In genomic region chr2:130597601-130598010, GRCm38 (mm10) we compare ENCODE assay signal across 9 mouse cellular contexts. TPM values are rescaled to one million over a fixed set of nuclear protein-coding genes. Genes with fewer than 3 reads are reported as not detected.
A peak's percentile ranks its signal among the peaks of the same experiment; 100 is the strongest.
DNase-seq lines count a peak whose midpoint lies in the region; ATAC-seq and TF ChIP-seq lines count a peak whose summit lies in the region.
"Had no signal": no experiment of that assay in that cellular context is flagged by ENCODE, and none has a peak within 500 bp of the region (broad histone marks: within the 10 kb centered on the region; RNA-seq: fewer than 3 reads in every experiment).

No protein-coding gene starts in this region.

- TF ChIP-seq POLR2A in ES-Bruce4 (IDR thresholded peaks at IDR 0.05; ENCODE audit: insufficient read depth, low read length) = no peak

- no peak overlapping the region for H3K4me2 ChIP-seq in neural tube, embryonic 14.5 days (ENCODE audit: low read depth, low read length)
- H3K4me2 ChIP-seq: limb, embryonic 13.5 days had no signal

- no peak overlapping the region for H3K9ac ChIP-seq in ES-Bruce4 (ENCODE audit: low read depth, poor library complexity, severe bottlenecking)
- no peak overlapping the region for H3K9ac ChIP-seq in neural tube, embryonic 14.5 days (replicated peaks; ENCODE audit: low read depth, low read length)
- H3K9ac ChIP-seq: limb, embryonic 13.5 days had no signal

- H3K9me3 ChIP-seq in ES-Bruce4 (replicated peaks; ENCODE audit: control insufficient read depth, insufficient read depth, low read length, poor library complexity, severe bottlenecking) = no peaks in the 10 kb centered on the region
- no peaks in the 10 kb centered on the region for H3K9me3 ChIP-seq in neural tube, embryonic 14.5 days (ENCODE audit: control insufficient read depth, low read length)
- H3K9me3 ChIP-seq: limb, embryonic 13.5 days had no signal

- no peak overlapping the region for H3K27ac ChIP-seq in ES-Bruce4 (ENCODE audit: insufficient read depth, low read length)
- no peak overlapping the region for H3K27ac ChIP-seq in neural tube, embryonic 14.5 days (ENCODE audit: low read depth, low read length)
- H3K27ac ChIP-seq: limb, embryonic 13.5 days had no signal

- no peaks in the 10 kb centered on the region for H3K27me3 ChIP-seq in ES-Bruce4 (ENCODE audit: control insufficient read depth, insufficient read depth, low read length, poor library complexity, severe bottlenecking)
- no peaks in the 10 kb centered on the region for H3K27me3 ChIP-seq in neural tube, embryonic 14.5 days (ENCODE audit: control insufficient read depth, insufficient read depth, low read length)
- H3K27me3 ChIP-seq: limb, embryonic 13.5 days had no signal

- peak; percentile 36 for ATAC-seq in activated CD4-positive, CD25-positive, alpha-beta regulatory T cell, adult 4 months
- ATAC-seq in neural tube, embryonic 14.5 days (ENCODE audit: low read depth) = peak; percentile 71; the same call in 1 of the 2 replicates

- peak; percentile 50 for TF ChIP-seq CTCF in ES-Bruce4 (IDR thresholded peaks at IDR 0.05; ENCODE audit: low read depth, low read length)

- no peak overlapping the region for H3K4me3 ChIP-seq in ES-Bruce4 (ENCODE audit: low read depth, low read length)
- no peak overlapping the region for H3K4me3 ChIP-seq in neural tube, embryonic 14.5 days (ENCODE audit: low read depth, low read length)
- H3K4me3 ChIP-seq: erythroblast, embryonic 14.5 days; limb, embryonic 13.5 days had no signal

- H3K36me3 ChIP-seq in ES-Bruce4 (ENCODE audit: control insufficient read depth, insufficient read depth, low read length, poor library complexity, severe bottlenecking) = peaks cover 11% of the 10 kb centered on the region
- H3K36me3 ChIP-seq in neural tube, embryonic 14.5 days (ENCODE audit: control insufficient read depth, insufficient read depth, low read length) = peaks cover 20% of the 10 kb centered on the region

- WGBS in neural tube, embryonic 14.5 days = 16% methylated on average over 1 of the region's 1 CpGs

- no peaks in the 10 kb centered on the region for H3K4me1 ChIP-seq in ES-Bruce4 (ENCODE audit: control insufficient read depth, insufficient read depth, low read length)
- no peaks in the 10 kb centered on the region for H3K4me1 ChIP-seq in neural tube, embryonic 14.5 days (ENCODE audit: control insufficient read depth, insufficient read depth, low read length)
- H3K4me1 ChIP-seq: limb, embryonic 13.5 days had no signal

- peak; percentile 59 for DNase-seq in layer of hippocampus, adult 11-12 months (ENCODE audit: low spot score)
- DNase-seq in layer of hippocampus, postnatal 36 days = no peak
- peak; percentile 39 to 48 for DNase-seq in kidney, postnatal 36 days
- DNase-seq in adrenal gland, postnatal 25 days = no peak

- no peak for TF ChIP-seq EP300 in ES-Bruce4 (IDR thresholded peaks at IDR 0.05; ENCODE audit: insufficient read depth, low read depth, low read length)

RNA-seq across cellular contexts. Expression of gene Avp, which starts 15.3 kb away (rescaled TPM):
- total RNA-seq in layer of hippocampus, postnatal 36 days (2021) = 1 to 10 TPM in 1 of 2 experiments, under 1 TPM in 1; 0.73 to 1.8 TPM
- polyA plus RNA-seq in ES-Bruce4 (2011; ENCODE audit: insufficient read depth, insufficient read length, low read depth, missing spikeins) = not detected in 2 replicates
- polyA plus RNA-seq in activated CD4-positive, CD25-positive, alpha-beta regulatory T cell, adult 4 months (2017; shearing (Covaris generic)) = not detected
- polyA plus RNA-seq in neural tube, embryonic 14.5 days (2014; fragmentation: Nextera tagmentation; extraction: Ambion mirVana) = 0.39 and 0.68 TPM in 2 replicates
- not detected in 2 replicates for total RNA-seq in adrenal gland, postnatal 25 days (2021)
- polyA plus RNA-seq: erythroblast, embryonic 14.5 days; limb, embryonic 13.5 days had no signal

RNA-seq across cellular contexts. Expression of gene Oxt, which starts 21.6 kb away (rescaled TPM):
- total RNA-seq in layer of hippocampus, postnatal 36 days (2021) = not detected
- polyA plus RNA-seq in ES-Bruce4 (2011; ENCODE audit: insufficient read depth, insufficient read length, low read depth, missing spikeins) = not detected in 2 replicates
- polyA plus RNA-seq in activated CD4-positive, CD25-positive, alpha-beta regulatory T cell, adult 4 months (2017; shearing (Covaris generic)) = not detected
- polyA plus RNA-seq in neural tube, embryonic 14.5 days (2014; fragmentation: Nextera tagmentation; extraction: Ambion mirVana) = not detected in 2 replicates
- total RNA-seq in adrenal gland, postnatal 25 days (2021) = not detected in 2 replicates
- polyA plus RNA-seq: erythroblast, embryonic 14.5 days; limb, embryonic 13.5 days had no signal

RNA-seq across cellular contexts. Expression of gene Fastkd5, which starts 32.2 kb away (rescaled TPM):
- total RNA-seq in layer of hippocampus, postnatal 36 days (2021) = 10 to 100 TPM in 1 of 2 experiments, 1 to 10 TPM in 1; 8.2 to 10.2 TPM
- 21.5 and 22.5 TPM in 2 replicates for polyA plus RNA-seq in ES-Bruce4 (2011; ENCODE audit: insufficient read depth, insufficient read length, low read depth, missing spikeins)
- 10 to 100 TPM in 1 of 2 experiments, 1 to 10 TPM in 1; 9.0 to 11.0 TPM for polyA plus RNA-seq in activated CD4-positive, CD25-positive, alpha-beta regulatory T cell, adult 4 months (2017; shearing (Covaris generic))
- polyA plus RNA-seq in neural tube, embryonic 14.5 days (2014; fragmentation: Nextera tagmentation; extraction: Ambion mirVana) = 12.4 and 14.6 TPM in 2 replicates
- 8.9 and 14.0 TPM in 2 replicates for total RNA-seq in adrenal gland, postnatal 25 days (2021)

RNA-seq across cellular contexts. Expression of gene Ubox5, which starts 32.2 kb away (rescaled TPM):
- 10 to 100 TPM in 1 of 2 experiments, 1 to 10 TPM in 1; 9.7 to 10.6 TPM for total RNA-seq in layer of hippocampus, postnatal 36 days (2021)
- polyA plus RNA-seq in ES-Bruce4 (2011; ENCODE audit: insufficient read depth, insufficient read length, low read depth, missing spikeins) = 10.4 and 11.6 TPM in 2 replicates
- polyA plus RNA-seq in activated CD4-positive, CD25-positive, alpha-beta regulatory T cell, adult 4 months (2017; shearing (Covaris generic)) = 1 to 10 TPM; 8.4 to 9.0 TPM
- polyA plus RNA-seq in neural tube, embryonic 14.5 days (2014; fragmentation: Nextera tagmentation; extraction: Ambion mirVana) = 11.3 and 12.5 TPM in 2 replicates
- 7.5 and 7.9 TPM in 2 replicates for total RNA-seq in adrenal gland, postnatal 25 days (2021)

RNA-seq across cellular contexts. Expression of gene Mrps26, which starts 34.1 kb away (rescaled TPM):
- total RNA-seq in layer of hippocampus, postnatal 36 days (2021) = 10 to 100 TPM; 84.4 to 85.8 TPM
- 13.3 and 17.0 TPM in 2 replicates for polyA plus RNA-seq in ES-Bruce4 (2011; ENCODE audit: insufficient read depth, insufficient read length, low read depth, missing spikeins)
- polyA plus RNA-seq in activated CD4-positive, CD25-positive, alpha-beta regulatory T cell, adult 4 months (2017; shearing (Covaris generic)) = 10 to 100 TPM; 25.4 to 31.1 TPM
- polyA plus RNA-seq in neural tube, embryonic 14.5 days (2014; fragmentation: Nextera tagmentation; extraction: Ambion mirVana) = 101 and 110 TPM in 2 replicates
- total RNA-seq in adrenal gland, postnatal 25 days (2021) = 61.9 and 64.5 TPM in 2 replicates

Comparison
In these comparisons a context has a peak if more than half of its experiments do, and no peak if none do; other contexts are left out.
1. DNase-seq: peak in layer of hippocampus, adult 11-12 months (single experiment) and kidney, postnatal 36 days (2 of 2); none in layer of hippocampus, postnatal 36 days (0 of 2) and adrenal gland, postnatal 25 days (single experiment).